Mouse (Mus musculus) spleen, adult 2 months (tissue): ENCODE data around the gene Tns1.

Experiments used
- CTCF ChIP-seq: fragments of 200-500 bp; IDR thresholded peaks from 2 replicates; pipeline ENCODE4 v1.5.1; 2011; ENCODE audit warnings: mild to moderate bottlenecking, inconsistent platforms; ENCODE audit not compliant: insufficient read depth, insufficient read length, insufficient replicate concordance; ENCODE audit errors: extremely low read depth
- POLR2A ChIP-seq: fragments of 200-500 bp; IDR thresholded peaks from 2 replicates; pipeline ENCODE4 v1.6.1; 2011; ENCODE audit warnings: low read depth, low read length, inconsistent platforms

DNA sequence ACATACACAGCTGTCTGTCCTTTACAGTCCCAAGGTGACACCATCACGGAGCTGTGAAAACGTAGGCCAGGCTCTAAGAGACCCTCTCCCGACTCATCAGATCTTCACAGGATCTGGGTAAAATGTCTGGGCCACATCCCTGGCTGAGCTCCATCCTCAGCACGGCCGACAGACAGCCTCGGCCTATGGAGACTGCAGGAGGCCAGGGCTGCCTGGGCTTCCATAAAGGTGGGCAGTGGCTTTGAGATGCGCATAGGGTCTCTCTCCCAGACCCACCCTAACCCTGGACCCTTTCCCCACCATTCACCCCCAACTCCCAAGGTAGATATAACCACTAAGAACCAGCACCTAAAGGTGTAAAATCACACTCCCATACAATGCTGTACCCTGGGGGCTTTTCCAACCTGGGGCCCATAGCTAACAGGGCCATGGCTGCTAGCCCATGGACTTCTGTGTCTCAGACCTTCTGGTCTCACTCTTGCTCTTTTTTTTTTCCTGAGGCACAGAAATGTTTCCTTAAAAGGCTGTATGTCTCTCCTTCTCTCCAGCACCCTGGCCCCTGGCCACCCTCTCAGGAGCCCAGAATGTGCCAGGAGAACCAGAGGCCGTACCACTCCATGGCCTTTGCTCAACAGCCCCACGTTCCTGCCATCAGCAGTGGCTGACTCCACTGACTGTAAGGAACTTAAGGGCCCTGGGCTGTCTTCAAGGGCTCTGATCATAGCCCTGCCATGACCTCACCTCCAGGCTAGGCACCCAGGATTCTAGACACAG is 106.7 kb downstream of the Tns1 start:
- no peak for TF ChIP-seq CTCF
- no peak for TF ChIP-seq POLR2A
